Mouse (Mus musculus): Measurements from ENCODE around the gene Atp8b3. TPM values are rescaled to one million over a fixed set of nuclear protein-coding genes. Genes with fewer than 3 reads are reported as not detected.

Atp8b3 gene
- polyA plus RNA-seq, 1 experiment from 2014 or later = 0.37 TPM

DNA sequence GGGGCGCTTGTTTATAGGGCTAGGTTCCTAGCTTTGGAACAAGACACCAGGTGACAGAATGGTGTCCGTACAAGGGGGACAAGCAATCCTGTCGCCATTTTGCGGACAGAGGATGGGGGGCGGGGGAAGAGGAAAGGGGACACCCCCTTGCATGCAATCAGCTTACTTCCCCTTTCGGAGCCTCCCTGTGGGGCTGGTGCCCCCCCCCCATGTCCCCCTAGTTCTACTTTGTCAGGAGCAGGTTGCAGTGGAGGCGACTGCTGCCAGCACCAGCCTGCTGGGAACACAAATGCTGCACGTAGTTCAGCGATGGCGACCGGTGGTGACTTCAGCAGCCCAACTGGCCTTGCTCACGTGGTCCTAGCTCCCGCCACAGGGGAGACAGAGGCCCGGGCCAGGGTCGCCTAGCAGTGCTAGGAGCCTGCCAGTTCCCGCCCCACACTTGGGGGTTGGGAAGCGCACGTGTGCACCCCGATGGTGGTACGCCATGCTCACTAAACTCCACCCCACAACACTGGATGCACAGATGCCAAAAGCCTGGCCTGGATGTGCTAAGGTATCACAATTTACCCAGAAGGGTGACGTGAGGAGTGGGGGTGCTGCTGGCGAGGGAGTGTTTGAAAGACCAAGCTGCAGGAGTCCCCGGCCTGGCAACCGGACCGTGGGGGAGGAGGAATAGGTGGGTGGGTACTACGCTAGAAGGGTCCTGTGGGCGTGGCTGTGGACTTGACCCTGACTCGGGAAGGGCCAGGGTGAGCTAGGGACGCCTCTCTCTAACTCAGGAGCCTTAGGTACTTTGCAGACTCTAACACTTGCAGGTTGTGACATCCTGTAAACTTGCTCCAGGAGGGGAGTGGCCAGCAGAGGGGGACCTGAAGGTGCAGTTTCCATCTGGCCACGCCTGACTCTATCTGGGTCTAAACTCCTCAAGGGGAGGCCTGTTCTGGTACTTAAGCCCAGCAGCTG, 32.2 kb upstream of the Atp8b3 start:
- ATAC-seq (ENCODE audit: insufficient number of reproducible peaks, low FRiP score, low TSS enrichment, low read depth) = peak; percentile 48; the same call in 1 of the 2 replicates
- H3K9me3 ChIP-seq (ENCODE audit: control insufficient read depth, low read length) = no peaks in the 10 kb centered on the region
- peak overlapping the region; percentile 65 for H3K27ac ChIP-seq (replicated peaks; ENCODE audit: low read depth, low read length)
- peak overlapping the region; percentile 48 for H3K4me2 ChIP-seq (ENCODE audit: low read depth, severe bottlenecking)
- DNase-seq (ENCODE audit: low spot score) = peak; percentile 60
- 19% methylated on average over 30 of the region's 30 CpGs for WGBS
- H3K4me3 ChIP-seq (ENCODE audit: low read depth, low read length) = peak overlapping the region; percentile 20
- H3K27me3 ChIP-seq (ENCODE audit: control insufficient read depth, insufficient read depth, low read length) = no peaks in the 10 kb centered on the region
- H3K9ac ChIP-seq (ENCODE audit: low read length) = peak overlapping the region; percentile 55
- H3K4me1 ChIP-seq (ENCODE audit: control insufficient read depth, insufficient read depth, low read length) = peaks cover 27% of the 10 kb centered on the region
- H3K36me3 ChIP-seq (ENCODE audit: control insufficient read depth, insufficient read depth, low read length) = no peaks in the 10 kb centered on the region

DNA sequence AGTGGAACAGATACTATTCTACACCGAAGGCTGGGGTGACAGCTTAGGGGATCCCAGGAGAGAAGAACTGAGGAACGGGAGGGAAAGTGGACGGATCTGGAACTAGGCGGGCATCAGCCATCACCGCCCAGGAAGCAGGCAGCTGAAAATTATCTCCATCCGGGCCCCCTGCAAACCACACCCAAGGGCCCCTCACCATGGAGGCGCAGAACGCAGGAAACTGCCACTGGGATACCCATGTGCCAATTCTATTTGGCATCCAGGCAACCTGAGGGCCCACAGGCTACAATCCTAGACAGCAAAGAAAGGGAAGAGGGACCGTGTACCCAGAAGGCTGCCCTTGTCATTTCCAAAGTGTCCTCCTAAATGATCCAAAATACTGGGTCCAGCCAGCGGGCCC, 31.5 kb upstream of the Atp8b3 start:
- H3K4me1 ChIP-seq (ENCODE audit: control insufficient read depth, insufficient read depth, low read length) = peaks cover 21% of the 10 kb centered on the region
- no peaks in the 10 kb centered on the region for H3K36me3 ChIP-seq (ENCODE audit: control insufficient read depth, insufficient read depth, low read length)
- no peak overlapping the region for H3K4me3 ChIP-seq (ENCODE audit: low read depth, low read length)
- peak overlapping the region; percentile 48 for H3K4me2 ChIP-seq (ENCODE audit: low read depth, severe bottlenecking)
- DNase-seq (ENCODE audit: low spot score) = no peak
- peak overlapping the region; percentile 65 for H3K27ac ChIP-seq (replicated peaks; ENCODE audit: low read depth, low read length)
- 86% methylated on average over 10 of the region's 10 CpGs for WGBS
- no peak overlapping the region for H3K9ac ChIP-seq (ENCODE audit: low read length)
- ATAC-seq (ENCODE audit: insufficient number of reproducible peaks, low FRiP score, low TSS enrichment, low read depth) = no peak
- no peaks in the 10 kb centered on the region for H3K9me3 ChIP-seq (ENCODE audit: control insufficient read depth, low read length)
- H3K27me3 ChIP-seq (ENCODE audit: control insufficient read depth, insufficient read depth, low read length) = no peaks in the 10 kb centered on the region

- no peak overlapping the region for H3K4me2 ChIP-seq (ENCODE audit: low read depth, severe bottlenecking)
- no peaks in the 10 kb centered on the region for H3K27me3 ChIP-seq (ENCODE audit: control insufficient read depth, insufficient read depth, low read length)
- H3K36me3 ChIP-seq (ENCODE audit: control insufficient read depth, insufficient read depth, low read length) = no peaks in the 10 kb centered on the region
- peaks cover 19% of the 10 kb centered on the region for H3K4me1 ChIP-seq (ENCODE audit: control insufficient read depth, insufficient read depth, low read length)
- no peak overlapping the region for H3K9ac ChIP-seq (ENCODE audit: low read length)
- no peak overlapping the region for H3K4me3 ChIP-seq (ENCODE audit: low read depth, low read length)
- ATAC-seq (ENCODE audit: insufficient number of reproducible peaks, low FRiP score, low TSS enrichment, low read depth) = no peak
- WGBS = 28% methylated on average over 10 of the region's 10 CpGs
- peak; percentile 66 for DNase-seq (ENCODE audit: low spot score)
- H3K27ac ChIP-seq (replicated peaks; ENCODE audit: low read depth, low read length) = no peak overlapping the region
- H3K9me3 ChIP-seq (ENCODE audit: control insufficient read depth, low read length) = no peaks in the 10 kb centered on the region
Measured at GRCm38 (mm10) chr10:80569664-80570066, 30.7 kb upstream of the Atp8b3 start.

GRCm38 (mm10) chr10:80568876-80569275, 30.0 kb upstream of the Atp8b3 start:
- H3K9me3 ChIP-seq (ENCODE audit: control insufficient read depth, low read length) = no peaks in the 10 kb centered on the region
- H3K27ac ChIP-seq (replicated peaks; ENCODE audit: low read depth, low read length) = no peak overlapping the region
- ATAC-seq (ENCODE audit: insufficient number of reproducible peaks, low FRiP score, low TSS enrichment, low read depth) = no peak
- H3K4me3 ChIP-seq (ENCODE audit: low read depth, low read length) = no peak overlapping the region
- no peaks in the 10 kb centered on the region for H3K36me3 ChIP-seq (ENCODE audit: control insufficient read depth, insufficient read depth, low read length)
- no peak overlapping the region for H3K4me2 ChIP-seq (ENCODE audit: low read depth, severe bottlenecking)
- H3K27me3 ChIP-seq (ENCODE audit: control insufficient read depth, insufficient read depth, low read length) = no peaks in the 10 kb centered on the region
- peaks cover 19% of the 10 kb centered on the region for H3K4me1 ChIP-seq (ENCODE audit: control insufficient read depth, insufficient read depth, low read length)
- H3K9ac ChIP-seq (ENCODE audit: low read length) = no peak overlapping the region
- 95% methylated on average over 29 of the region's 29 CpGs for WGBS
- no peak for DNase-seq (ENCODE audit: low spot score)

DNA sequence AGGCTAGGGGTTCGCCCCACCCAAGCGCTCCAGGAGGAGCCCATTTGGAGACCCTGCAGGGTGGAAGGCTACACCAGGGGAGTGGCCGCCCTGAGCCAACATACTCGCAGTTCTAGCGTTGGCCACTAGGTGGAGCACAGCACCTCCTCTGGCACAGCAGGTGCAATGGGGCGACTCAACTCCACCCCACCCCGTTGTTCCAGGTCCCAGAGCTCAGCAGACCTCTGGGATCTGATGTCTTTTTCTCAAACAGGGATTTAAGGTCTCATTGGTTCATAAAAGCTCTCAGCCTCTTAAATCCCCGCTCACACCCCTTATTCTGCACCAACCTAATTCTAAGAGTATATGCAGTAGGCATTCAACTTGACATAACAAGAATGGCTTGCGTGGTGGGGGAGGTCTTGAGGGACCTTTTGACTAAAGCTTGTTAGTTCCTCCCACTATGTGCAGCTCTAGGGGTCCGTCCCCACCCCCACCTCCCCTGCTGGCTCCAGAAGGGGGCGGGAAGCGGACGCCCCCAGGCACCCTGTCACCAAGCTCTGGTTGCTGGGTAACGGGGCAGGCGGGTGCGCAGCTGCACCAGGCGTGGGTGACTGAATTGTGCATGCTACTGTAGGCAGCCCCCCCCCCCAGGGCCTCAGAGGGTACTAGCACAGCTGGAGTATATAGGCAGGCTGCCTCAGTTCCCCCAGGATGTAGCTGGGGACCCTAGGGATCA, 27.6 kb upstream of the Atp8b3 start:
- no peak overlapping the region for H3K4me3 ChIP-seq (ENCODE audit: low read depth, low read length)
- no peaks in the 10 kb centered on the region for H3K36me3 ChIP-seq (ENCODE audit: control insufficient read depth, insufficient read depth, low read length)
- no peak overlapping the region for H3K9ac ChIP-seq (ENCODE audit: low read length)
- H3K27ac ChIP-seq (replicated peaks; ENCODE audit: low read depth, low read length) = no peak overlapping the region
- H3K4me1 ChIP-seq (ENCODE audit: control insufficient read depth, insufficient read depth, low read length) = peaks cover 15% of the 10 kb centered on the region
- no peak overlapping the region for H3K4me2 ChIP-seq (ENCODE audit: low read depth, severe bottlenecking)
- H3K27me3 ChIP-seq (ENCODE audit: control insufficient read depth, insufficient read depth, low read length) = no peaks in the 10 kb centered on the region
- DNase-seq (ENCODE audit: low spot score) = peak; percentile 94
- no peaks in the 10 kb centered on the region for H3K9me3 ChIP-seq (ENCODE audit: control insufficient read depth, low read length)
- WGBS = 27% methylated on average over 17 of the region's 17 CpGs
- ATAC-seq (ENCODE audit: insufficient number of reproducible peaks, low FRiP score, low TSS enrichment, low read depth) = no peak

- DNase-seq (ENCODE audit: low spot score) = peak; percentile 97
- ATAC-seq (ENCODE audit: insufficient number of reproducible peaks, low FRiP score, low TSS enrichment, low read depth) = peak; percentile 78
- Histone ChIP-seq H3K27ac (replicated peaks; ENCODE audit: low read depth, low read length) (peak within 1 kb of the TSS; percentile 48), H3K4me3 (ENCODE audit: low read depth, low read length) (peak within 1 kb of the TSS; percentile 95), H3K36me3 (ENCODE audit: control insufficient read depth, insufficient read depth, low read length) (peaks cover 3% of the 10 kb centered on the region; the same call in 1 of the 2 replicates), H3K4me1 (ENCODE audit: control insufficient read depth, insufficient read depth, low read length) (peaks cover 9% of the 10 kb centered on the region), H3K9ac (ENCODE audit: low read length) (peak within 1 kb of the TSS; percentile 79), H3K4me2 (ENCODE audit: low read depth, severe bottlenecking) (peak within 1 kb of the TSS; percentile 75), H3K27me3 (ENCODE audit: control insufficient read depth, insufficient read depth, low read length) (no peaks in the 10 kb centered on the region), H3K9me3 (ENCODE audit: control insufficient read depth, low read length) (no peaks in the 10 kb centered on the region)
- under 1% methylated on average over 72 of the region's 72 CpGs for WGBS
Measured at GRCm38 (mm10) chr10:80561116-80561944, 22.4 kb upstream of the Atp8b3 start, which contains the start of gene Rexo1. Rexo1 (minus strand) TSS chr10:80561560.

DNA sequence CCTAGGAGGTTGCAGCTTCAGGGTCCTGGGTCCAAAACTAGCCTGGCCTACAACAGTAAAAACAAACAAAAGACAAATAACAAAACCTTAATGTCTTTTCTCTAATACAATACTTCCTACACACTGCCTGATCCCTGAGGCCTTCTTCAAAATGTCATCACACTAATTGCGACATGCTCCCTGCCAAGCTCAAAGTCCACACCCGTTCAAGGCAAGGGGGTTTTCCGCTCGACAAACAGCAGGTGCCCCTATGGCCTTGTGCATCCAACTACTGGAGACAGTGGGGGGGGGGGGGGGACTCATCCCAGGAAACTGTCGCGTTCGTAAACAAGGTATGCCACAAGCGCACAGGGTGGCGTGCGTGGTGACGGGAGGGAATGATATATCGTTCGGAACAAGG, 21.7 kb upstream of the Atp8b3 start:
- peaks cover 9% of the 10 kb centered on the region for H3K4me1 ChIP-seq (ENCODE audit: control insufficient read depth, insufficient read depth, low read length)
- DNase-seq (ENCODE audit: low spot score) (no peak), ATAC-seq (ENCODE audit: insufficient number of reproducible peaks, low FRiP score, low TSS enrichment, low read depth) (no peak)
- H3K4me3 ChIP-seq (ENCODE audit: low read depth, low read length) = peak overlapping the region; percentile 95
- 0 out of 2 replicates have a peak overlapping the region, but pooled peaks have one; percentile 48 for H3K27ac ChIP-seq (replicated peaks; ENCODE audit: low read depth, low read length)
- peaks cover 3% of the 10 kb centered on the region; the same call in 1 of the 2 replicates for H3K36me3 ChIP-seq (ENCODE audit: control insufficient read depth, insufficient read depth, low read length)
- H3K27me3 ChIP-seq (ENCODE audit: control insufficient read depth, insufficient read depth, low read length) = no peaks in the 10 kb centered on the region
- no peaks in the 10 kb centered on the region for H3K9me3 ChIP-seq (ENCODE audit: control insufficient read depth, low read length)
- H3K9ac ChIP-seq (ENCODE audit: low read length) = peak overlapping the region; percentile 79
- peak overlapping the region; percentile 75 for H3K4me2 ChIP-seq (ENCODE audit: low read depth, severe bottlenecking)
- 2% methylated on average over 13 of the region's 13 CpGs for whole genome bisulfite sequencing
